Mouse (Mus musculus): ENCODE measurements around the gene Prpf6. TPM values are rescaled to one million over a fixed set of nuclear protein-coding genes. Genes with fewer than 3 reads are reported as not detected.

Prpf6 gene
- polyA plus RNA-seq, 1 experiment, result 30.7 TPM

GRCm38 (mm10) chr2:181579681-181580080 is 12.0 kb upstream of the Prpf6 start:
- DNase-seq (ENCODE audit: low spot score), result no peak

GRCm38 (mm10) chr2:181580131-181580772 is 11.4 kb upstream of the Prpf6 start:
- no peak for DNase-seq (ENCODE audit: low spot score)

GRCm38 (mm10) chr2:181581016-181581401 is 10.7 kb upstream of the Prpf6 start:
- DNase-seq (ENCODE audit: low spot score), result peak; percentile 64

GRCm38 (mm10) chr2:181581402-181582120 is 10.1 kb upstream of the Prpf6 start:
- peak; percentile 79 for DNase-seq (ENCODE audit: low spot score)

GRCm38 (mm10) chr2:181582358-181582757 is 9.3 kb upstream of the Prpf6 start:
- DNase-seq (ENCODE audit: low spot score), result peak; percentile 22

GRCm38 (mm10) chr2:181582939-181583338 is 8.7 kb upstream of the Prpf6 start:
- DNase-seq (ENCODE audit: low spot score), result no peak

GRCm38 (mm10) chr2:181583460-181584257 is 8.0 kb upstream of the Prpf6 start:
- no peak for DNase-seq (ENCODE audit: low spot score)

- peak; percentile 20 for DNase-seq (ENCODE audit: low spot score)
Observed at GRCm38 (mm10) chr2:181584411-181584942, 7.2 kb upstream of the Prpf6 start, which contains the start of gene Uckl1. Uckl1 (minus strand) TSS chr2:181584892.

GRCm38 (mm10) chr2:181585506-181585905 is 6.2 kb upstream of the Prpf6 start:
- peak; percentile 14 for DNase-seq (ENCODE audit: low spot score)

GRCm38 (mm10) chr2:181586124-181586523 is 5.5 kb upstream of the Prpf6 start:
- DNase-seq (ENCODE audit: low spot score), result peak; percentile 10

- peak; percentile 17 for DNase-seq (ENCODE audit: low spot score)
Observed at GRCm38 (mm10) chr2:181587796-181588195, 3.9 kb upstream of the Prpf6 start.

GRCm38 (mm10) chr2:181588229-181588780 is 3.4 kb upstream of the Prpf6 start:
- peak; percentile 17 for DNase-seq (ENCODE audit: low spot score)

GRCm38 (mm10) chr2:181589011-181589731 is 2.5 kb upstream of the Prpf6 start:
- DNase-seq (ENCODE audit: low spot score), result no peak

- no peak for DNase-seq (ENCODE audit: low spot score)
Observed at GRCm38 (mm10) chr2:181589732-181590105, 1.9 kb upstream of the Prpf6 start.

- no peak for DNase-seq (ENCODE audit: low spot score)
Observed at GRCm38 (mm10) chr2:181590471-181590870, 1.2 kb upstream of the Prpf6 start.

GRCm38 (mm10) chr2:181592231-181593041 is 768 bp downstream of the Prpf6 start, which contains the start of gene Zfp512b:
Zfp512b (minus strand) TSS chr2:181592803.
- peak; percentile 72 for DNase-seq (ENCODE audit: low spot score)

GRCm38 (mm10) chr2:181593042-181593421 is 1.4 kb downstream of the Prpf6 start:
- no peak for DNase-seq (ENCODE audit: low spot score)

- DNase-seq (ENCODE audit: low spot score), result no peak
Observed at GRCm38 (mm10) chr2:181593937-181594336, 2.3 kb downstream of the Prpf6 start.

- no peak for DNase-seq (ENCODE audit: low spot score)
Observed at GRCm38 (mm10) chr2:181594946-181595696, 3.5 kb downstream of the Prpf6 start.
